10 mouse cellular contexts compared by ENCODE assay signal in the genomic region with DNA sequence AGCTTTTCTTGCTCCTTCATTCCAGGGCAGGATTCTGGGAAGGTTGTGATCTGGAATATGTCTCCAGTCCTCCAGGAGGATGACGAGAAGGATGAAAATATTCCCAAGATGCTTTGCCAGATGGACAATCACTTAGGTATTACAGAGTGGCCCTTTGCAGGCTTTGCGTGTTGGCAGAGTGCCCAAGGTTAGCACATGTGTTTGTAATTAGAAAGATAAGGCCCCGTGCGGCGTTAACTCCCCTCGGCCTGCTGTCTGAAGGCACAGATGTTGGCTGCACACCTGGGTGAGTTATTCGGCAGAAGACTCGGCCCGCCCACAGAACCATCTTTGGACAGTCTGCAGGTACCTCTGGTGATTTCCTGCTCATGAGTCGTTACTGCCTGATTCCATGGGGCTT. TPM values are rescaled to one million over a fixed set of nuclear protein-coding genes. Genes with fewer than 3 reads are reported as not detected.
DNase-seq lines count a peak whose midpoint lies in the region; ATAC-seq and TF ChIP-seq lines count a peak whose summit lies in the region.
"Had no signal": no experiment of that assay in that cellular context is flagged by ENCODE, and none has a peak within 500 bp of the region (broad histone marks: within the 10 kb centered on the region; RNA-seq: fewer than 3 reads in every experiment).

No protein-coding gene starts in this region.

- no peak overlapping the region for H3K9ac ChIP-seq in stomach, postnatal 0 days (ENCODE audit: low read length)
- H3K9ac ChIP-seq: lung, embryonic 15.5 days had no signal

- no peak for TF ChIP-seq CTCF in stomach, postnatal 0 days (IDR thresholded peaks at IDR 0.05; ENCODE audit: low read depth)

- no peak overlapping the region for H3K4me2 ChIP-seq in stomach, postnatal 0 days (replicated peaks; ENCODE audit: low read depth)
- H3K4me2 ChIP-seq: lung, embryonic 15.5 days had no signal

- no peaks in the 10 kb centered on the region for H3K9me3 ChIP-seq in stomach, postnatal 0 days (ENCODE audit: control insufficient read depth, low read length)
- H3K9me3 ChIP-seq: lung, embryonic 15.5 days had no signal

- H3K4me1 ChIP-seq in stomach, postnatal 0 days (replicated peaks; ENCODE audit: control insufficient read depth, insufficient read depth) = no peaks in the 10 kb centered on the region

- no peak overlapping the region for H3K27ac ChIP-seq in stomach, postnatal 0 days (replicated peaks)
- H3K27ac ChIP-seq: kidney, postnatal 0 days; lung, embryonic 15.5 days had no signal

- H3K4me3 ChIP-seq in stomach, postnatal 0 days (ENCODE audit: low read depth, low read length) = no peak overlapping the region
- H3K4me3 ChIP-seq: lung, embryonic 15.5 days had no signal

- TF ChIP-seq EP300 in stomach, postnatal 0 days (optimal IDR thresholded peaks at IDR 0.05) = no peak

- ATAC-seq in stomach, postnatal 0 days (ENCODE audit: low FRiP score, low TSS enrichment) = peak; percentile 71

- peak; percentile 16 for DNase-seq in embryo, embryonic 11 days
- no peak for DNase-seq in embryo, embryonic 9.5 days (ENCODE audit: extremely low spot score)
- peak; percentile 19 for DNase-seq in ovary, postnatal 36 days (ENCODE audit: low spot score)
- DNase-seq in ovary, postnatal 10 days (ENCODE audit: low spot score) = no peak
- DNase-seq in heart, postnatal 4 days = peak; percentile 57
- DNase-seq in stomach, postnatal 0 days (ENCODE audit: low spot score) = peak; percentile 60
- no peak for DNase-seq in cerebellum, adult 8-10 months
- no peak for DNase-seq in thymus, adult 18-20 months

- 46% methylated on average over 10 of the region's 10 CpGs for WGBS in stomach, postnatal 0 days

- no peaks in the 10 kb centered on the region for H3K27me3 ChIP-seq in stomach, postnatal 0 days (ENCODE audit: control insufficient read depth, insufficient read depth, low read length)
- H3K27me3 ChIP-seq: lung, embryonic 15.5 days had no signal

- 0 out of 2 replicates have a peak, but pooled peaks cover 7% of the 10 kb centered on the region for H3K36me3 ChIP-seq in stomach, postnatal 0 days (ENCODE audit: control insufficient read depth, insufficient read depth, low read length)

RNA-seq across cellular contexts. Expression of gene Hira, which starts 19.6 kb away (rescaled TPM):
- 10 to 100 TPM; 40.6 to 41.3 TPM for total RNA-seq in heart, postnatal 4 days (2021)
- polyA plus RNA-seq in stomach, postnatal 0 days (2015; fragmentation: Nextera tagmentation; extraction: Ambion mirVana) = 5.7 and 6.4 TPM in 2 replicates

RNA-seq across cellular contexts. Expression of gene Mrpl40, which starts 19.8 kb away (rescaled TPM):
- 10 to 100 TPM; 60.2 to 60.7 TPM for total RNA-seq in heart, postnatal 4 days (2021)
- 74.9 and 77.1 TPM in 2 replicates for polyA plus RNA-seq in stomach, postnatal 0 days (2015; fragmentation: Nextera tagmentation; extraction: Ambion mirVana)

Comparison
In these comparisons a context has a peak if more than half of its experiments do, and no peak if none do; other contexts are left out.
1. DNase-seq: peak in embryo, embryonic 11 days (single experiment), ovary, postnatal 36 days (single experiment), heart, postnatal 4 days (single experiment) and stomach, postnatal 0 days (single experiment); none in embryo, embryonic 9.5 days (single experiment), ovary, postnatal 10 days (single experiment), cerebellum, adult 8-10 months (single experiment) and thymus, adult 18-20 months (0 of 2).